Comparison of ENCODE assay signal across 9 mouse cellular contexts in genomic region chr19:40369852-40370811, GRCm38 (mm10).
DNase-seq lines count a peak whose midpoint lies in the region; ATAC-seq and TF ChIP-seq lines count a peak whose summit lies in the region.
"Had no signal": no experiment of that assay in that cellular context is flagged by ENCODE, and none has a peak within 500 bp of the region (broad histone marks: within the 10 kb centered on the region; RNA-seq: fewer than 3 reads in every experiment).

No protein-coding gene starts in this region.

- peaks cover 10% of the 10 kb centered on the region; the same call in 1 of the 2 replicates for H3K4me1 ChIP-seq in limb, embryonic 13.5 days
- H3K4me1 ChIP-seq in limb, embryonic 10.5 days = peaks cover 9% of the 10 kb centered on the region
- H3K4me1 ChIP-seq in cortical plate, adult 2 months (ENCODE audit: control insufficient read depth, insufficient read depth, low read length) = peaks cover 16% of the 10 kb centered on the region
- 0 out of 2 replicates have a peak, but pooled peaks cover 3% of the 10 kb centered on the region for H3K4me1 ChIP-seq in intestine, embryonic 14.5 days (replicated peaks; ENCODE audit: control insufficient read depth, insufficient read depth, low read length)

- H3K9ac ChIP-seq in limb, embryonic 13.5 days = no peak overlapping the region
- H3K9ac ChIP-seq in intestine, embryonic 14.5 days (ENCODE audit: low read length) = no peak overlapping the region

- no peaks in the 10 kb centered on the region for H3K9me3 ChIP-seq in limb, embryonic 13.5 days
- no peaks in the 10 kb centered on the region for H3K9me3 ChIP-seq in limb, embryonic 10.5 days (replicated peaks)
- H3K9me3 ChIP-seq in intestine, embryonic 14.5 days (ENCODE audit: control insufficient read depth, low read length) = no peaks in the 10 kb centered on the region

- H3K27ac ChIP-seq in limb, embryonic 13.5 days = no peak overlapping the region
- H3K27ac ChIP-seq in limb, embryonic 10.5 days = no peak overlapping the region
- peak overlapping the region; percentile 8; the same call in 1 of the 2 replicates for H3K27ac ChIP-seq in cortical plate, adult 2 months (ENCODE audit: insufficient read depth, low read length)
- H3K27ac ChIP-seq in intestine, embryonic 14.5 days (ENCODE audit: low read depth) = no peak overlapping the region

- no peak overlapping the region for H3K4me2 ChIP-seq in limb, embryonic 13.5 days (replicated peaks)
- no peak overlapping the region for H3K4me2 ChIP-seq in intestine, embryonic 14.5 days (ENCODE audit: low read length)

- no peak overlapping the region for H3K4me3 ChIP-seq in limb, embryonic 13.5 days
- H3K4me3 ChIP-seq in limb, embryonic 10.5 days = no peak overlapping the region
- no peak overlapping the region for H3K4me3 ChIP-seq in cortical plate, adult 2 months (ENCODE audit: insufficient read depth, low read length)
- H3K4me3 ChIP-seq in intestine, embryonic 14.5 days (ENCODE audit: low read depth, low read length) = no peak overlapping the region

- peak; percentile 62; the same call in 1 of the 2 replicates for ATAC-seq in limb, embryonic 13.5 days (ENCODE audit: low FRiP score, low read depth)
- peak; percentile 53 for ATAC-seq in intestine, embryonic 14.5 days (replicated peaks; ENCODE audit: low FRiP score, low TSS enrichment, low read depth)
- ATAC-seq: Patski had no signal

- no peak for DNase-seq in limb, embryonic 10.5 days (ENCODE audit: low spot score)
- no peak for DNase-seq in intestine, embryonic 14.5 days (ENCODE audit: low spot score)
- peak; percentile 83 for DNase-seq in skeletal muscle tissue, adult 2 months (ENCODE audit: low read depth, low spot score)
- DNase-seq in B cell, adult 2 months = no peak
- no peak for DNase-seq in layer of hippocampus, adult 18-20 months (ENCODE audit: low spot score in 2 of 2)
- no peak for DNase-seq in T-cell, adult 2 months (ENCODE audit: low spot score)

- no peaks in the 10 kb centered on the region for H3K27me3 ChIP-seq in limb, embryonic 13.5 days
- no peaks in the 10 kb centered on the region for H3K27me3 ChIP-seq in limb, embryonic 10.5 days (ENCODE audit: low read depth, poor library complexity, severe bottlenecking)
- H3K27me3 ChIP-seq in intestine, embryonic 14.5 days (replicated peaks; ENCODE audit: control insufficient read depth, insufficient read depth, low read length) = no peaks in the 10 kb centered on the region
- H3K27me3 ChIP-seq: Patski had no signal

- no peak for TF ChIP-seq POLR2A in cortical plate, adult 2 months (IDR thresholded peaks at IDR 0.05; ENCODE audit: extremely low read depth, insufficient read depth, low read length)

- H3K36me3 ChIP-seq in limb, embryonic 13.5 days = peaks cover 9% of the 10 kb centered on the region
- H3K36me3 ChIP-seq in limb, embryonic 10.5 days = no peaks in the 10 kb centered on the region
- H3K36me3 ChIP-seq in intestine, embryonic 14.5 days (ENCODE audit: control insufficient read depth, insufficient read depth, low read length) = 0 out of 2 replicates have a peak, but pooled peaks cover 8% of the 10 kb centered on the region

- no peak for TF ChIP-seq CTCF in cortical plate, adult 2 months (IDR thresholded peaks at IDR 0.05; ENCODE audit: extremely low read depth, insufficient read depth, low read length)

- 73% methylated on average over 18 of the region's 18 CpGs for WGBS in limb, embryonic 13.5 days
- 87% methylated on average over 18 of the region's 18 CpGs for WGBS in limb, embryonic 10.5 days
- 57% methylated on average over 18 of the region's 18 CpGs for WGBS in intestine, embryonic 14.5 days
